Mouse (Mus musculus) CD4-positive, CD25-positive, alpha-beta regulatory T cell, adult 4 months (primary cell): ENCODE results near the gene Txlnb. TPM values are rescaled to one million over a fixed set of nuclear protein-coding genes. Genes with fewer than 3 reads are reported as not detected.
"Not testable (repeated sequence)": the region's sequence is repeated elsewhere in the genome, so short reads cannot be mapped to it uniquely, and the experiment has no call there.

Experiments used
- ATAC-seq: one replicate; pipeline ENCODE4 v1.8.0; 2017
- polyA plus RNA-seq, 2 experiments: library from polyadenylated mRNA; unstranded; fragments of 100-300 nt; shearing (Covaris generic); gene quantifications; one replicate each; pipeline ENCODE4 v1.2.1; 2017

Txlnb gene
- polyA plus RNA-seq = 1 to 10 TPM in 1 of 2 experiments, under 1 TPM in 1; 0.95 to 2.0 TPM

DNA sequence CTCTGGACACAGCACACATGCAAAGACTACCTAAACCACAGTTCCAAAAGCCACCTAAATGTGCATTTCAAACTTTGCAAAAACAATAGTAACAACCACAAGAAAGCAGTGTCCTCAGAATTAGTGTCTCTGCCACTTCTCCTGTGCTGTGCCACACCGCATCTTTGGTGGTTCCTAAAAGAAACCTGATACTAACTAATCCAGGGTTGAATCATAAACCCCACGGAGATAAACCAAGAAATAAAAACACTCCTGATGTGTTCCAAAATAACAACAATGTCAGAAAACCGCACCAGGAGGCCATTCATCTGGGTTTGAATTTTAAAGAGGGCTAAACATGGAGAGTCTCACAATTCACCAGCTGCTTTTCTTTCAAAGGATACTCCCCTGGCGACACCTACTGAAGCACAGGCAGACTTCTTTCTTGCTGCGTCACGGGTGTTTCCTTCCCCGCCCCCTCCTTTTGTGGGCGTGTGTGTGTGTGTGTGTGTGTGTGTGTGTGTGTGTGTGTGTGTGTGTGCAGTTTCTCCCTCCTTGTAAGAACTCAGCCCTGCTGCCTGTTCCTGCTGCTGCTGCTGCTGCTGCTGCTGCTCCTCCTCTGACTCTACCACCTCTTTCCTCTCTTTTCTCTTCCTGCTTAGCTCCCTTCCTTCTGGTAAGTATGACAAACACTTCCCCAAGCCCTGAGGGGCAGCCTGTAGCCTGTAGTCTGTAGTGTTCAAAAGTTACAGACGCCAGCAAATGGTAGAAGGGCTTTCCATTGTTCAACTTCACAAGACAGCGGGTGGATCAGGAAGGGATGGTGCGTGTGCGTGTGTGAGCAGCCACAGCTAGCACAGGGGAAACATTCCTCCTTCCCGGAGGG is at the start of gene Txlnb:
Gene Txlnb, plus strand, starts transcription at position 460 of the 865 bp plus-strand sequence.
- ATAC-seq = peak; percentile 79

DNA sequence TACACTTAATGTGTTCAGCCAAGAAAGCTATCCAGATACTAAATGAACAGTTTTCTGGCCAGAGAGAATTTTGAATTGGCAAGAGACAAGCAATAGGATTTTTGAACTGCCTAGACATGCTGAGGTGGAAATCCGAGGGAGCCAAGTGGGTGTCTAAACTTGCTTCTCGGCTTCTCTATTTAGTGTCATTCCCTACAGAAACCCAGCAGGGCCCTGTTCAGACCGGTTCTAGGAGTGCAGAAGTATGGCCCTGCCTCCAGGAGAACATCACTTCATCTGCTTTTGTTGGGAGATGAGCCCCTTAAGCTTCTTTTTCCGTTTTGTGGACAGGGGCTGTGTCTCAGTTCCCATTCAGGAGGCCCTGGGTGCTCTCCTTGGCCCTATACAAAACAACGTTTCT is 43.5 kb upstream of the Txlnb start:
- no peak for ATAC-seq

GRCm38 (mm10) chr10:17759772-17760171 is 36.3 kb upstream of the Txlnb start:
- no peak for ATAC-seq

DNA sequence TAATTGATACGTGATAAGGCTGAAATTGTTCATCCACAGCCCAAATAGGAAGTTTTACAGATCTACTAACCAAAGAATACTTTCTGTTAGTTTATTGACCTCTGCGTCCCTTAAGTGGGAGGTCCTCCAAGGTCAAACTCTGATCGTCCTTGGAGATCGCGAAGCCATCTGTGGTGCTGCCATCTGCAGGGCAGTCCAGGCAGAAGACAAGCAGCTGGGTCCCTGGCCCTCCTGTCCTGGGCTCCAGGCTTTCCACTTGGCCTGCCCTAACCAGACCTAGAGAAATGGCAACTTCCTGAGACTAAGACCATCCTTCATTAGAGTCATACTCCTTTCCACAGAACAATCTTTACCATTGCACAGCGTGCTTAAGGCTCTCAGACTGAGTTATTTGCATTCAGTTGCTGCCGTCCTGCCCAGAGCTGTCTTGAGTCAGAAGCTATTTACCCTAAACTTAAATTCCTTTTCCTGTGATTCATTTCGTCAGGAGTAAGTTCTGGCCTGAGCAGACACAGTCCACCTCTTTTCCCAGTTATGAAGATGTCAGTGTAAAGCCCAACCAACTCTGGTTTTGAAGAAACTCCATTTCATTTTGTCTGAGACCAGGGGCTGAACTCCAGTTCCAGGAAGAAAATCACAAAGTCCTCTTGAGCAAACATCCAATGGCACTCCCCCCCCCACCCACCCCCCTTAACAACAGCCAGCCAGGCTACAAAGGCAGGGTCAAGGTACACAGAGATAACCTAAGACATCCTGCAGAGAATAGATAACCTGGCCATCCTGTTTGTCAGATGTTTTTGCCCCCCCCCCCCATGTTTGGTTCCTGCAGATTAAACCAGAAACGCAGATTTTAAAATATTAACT is 35.0 kb upstream of the Txlnb start:
- ATAC-seq = no peak

GRCm38 (mm10) chr10:17761652-17762051 is 34.4 kb upstream of the Txlnb start:
- no peak for ATAC-seq

DNA sequence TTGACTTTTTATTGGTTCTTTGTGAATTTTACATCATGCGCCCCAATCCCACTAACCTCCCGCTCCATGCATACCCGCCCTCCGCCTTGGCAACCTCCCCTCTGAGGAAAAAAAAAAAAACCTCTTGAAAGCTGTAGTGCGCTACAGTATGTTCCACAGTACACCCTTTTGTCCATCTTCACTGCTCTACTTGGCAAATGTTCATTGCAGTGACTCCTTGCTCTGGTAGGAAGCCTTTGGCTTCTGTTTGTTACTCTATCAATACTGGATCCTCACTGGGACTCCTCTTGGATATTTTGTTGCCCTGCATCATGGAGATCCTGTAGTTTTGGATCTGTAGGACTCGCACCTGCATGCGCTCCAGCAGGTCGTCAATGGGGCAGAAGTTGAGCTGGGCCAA is 33.1 kb upstream of the Txlnb start:
- no peak for ATAC-seq

DNA sequence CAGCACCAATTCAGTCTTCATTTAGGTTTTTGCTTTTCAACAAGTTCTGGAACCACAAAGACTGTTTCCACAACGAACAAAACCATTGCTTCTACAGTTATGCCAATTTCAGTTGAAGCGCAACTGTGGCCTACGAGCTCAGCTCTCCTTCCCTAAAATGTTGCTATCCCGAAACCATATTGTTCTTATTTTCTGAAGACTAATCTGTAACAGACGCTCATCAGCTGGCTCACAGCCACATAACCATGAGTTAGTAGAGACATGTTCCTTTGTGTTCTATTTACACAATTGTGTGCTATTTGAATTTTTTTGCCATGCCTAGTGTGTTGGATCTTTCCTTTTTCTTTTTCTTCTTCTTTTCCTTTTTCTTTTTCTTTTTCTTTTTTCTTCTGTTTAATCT is 26.2 kb upstream of the Txlnb start:
- no peak for ATAC-seq

GRCm38 (mm10) chr10:17772364-17772763 is 23.7 kb upstream of the Txlnb start:
- ATAC-seq = peak; percentile 87

- ATAC-seq = no peak
Observed at GRCm38 (mm10) chr10:17774366-17774765, 21.7 kb upstream of the Txlnb start.

DNA sequence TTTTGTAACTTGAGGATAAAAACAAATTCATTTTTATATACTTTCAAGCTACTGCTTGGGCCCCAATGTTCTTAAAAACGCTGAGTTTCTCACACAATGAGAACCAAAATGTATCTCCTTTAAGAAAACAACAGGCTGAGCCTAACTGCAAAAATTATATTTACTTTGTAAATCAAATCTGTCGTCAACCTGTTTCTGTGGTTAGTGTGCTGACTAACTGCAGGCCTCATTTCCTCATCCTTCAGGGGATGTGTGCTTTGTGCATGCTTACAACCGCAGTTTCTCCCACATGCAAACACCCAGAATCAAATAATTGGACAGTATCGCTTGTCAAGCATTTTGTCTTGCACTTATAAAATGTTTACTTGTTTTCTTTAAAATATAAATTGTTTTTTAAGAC is 20.9 kb upstream of the Txlnb start:
- ATAC-seq = peak; percentile 28

DNA sequence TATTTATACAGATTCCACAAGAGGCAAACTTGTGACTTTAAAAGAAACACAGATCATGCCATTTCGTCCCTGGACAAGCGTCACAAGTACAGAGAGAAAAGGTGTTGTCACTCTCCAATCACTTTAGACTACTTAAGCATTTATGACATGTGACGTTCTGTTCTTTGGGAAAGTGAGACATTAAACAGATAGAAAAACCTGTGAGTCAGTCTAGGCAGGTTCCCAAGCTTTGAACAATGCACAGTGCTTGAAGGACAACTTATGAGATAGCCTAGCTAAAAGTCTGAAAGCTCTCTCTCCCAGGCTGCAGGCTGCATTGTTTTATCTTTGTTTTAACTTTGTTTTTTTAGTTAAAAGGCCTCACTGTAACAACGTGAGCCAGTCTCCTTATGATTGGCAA is 19.3 kb upstream of the Txlnb start:
- ATAC-seq = not testable (repeated sequence)

DNA sequence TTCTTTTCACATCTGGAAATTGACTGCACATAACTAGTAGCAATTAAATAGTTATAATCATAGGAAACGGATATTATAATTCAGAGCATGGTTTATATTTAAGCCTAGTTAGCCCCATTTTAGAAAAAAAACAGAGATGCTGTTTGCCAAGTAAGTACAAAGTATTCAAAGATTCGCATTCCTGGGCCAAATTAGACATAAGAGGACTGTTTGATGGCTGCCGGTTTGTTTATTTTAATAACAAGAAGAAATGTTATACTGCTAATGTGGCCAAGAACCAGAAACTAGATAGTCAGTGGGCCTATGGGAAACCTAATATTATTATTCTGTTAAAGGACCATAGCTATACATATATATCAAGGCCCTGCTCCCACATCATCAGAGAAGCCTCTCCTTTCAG is 9.3 kb upstream of the Txlnb start:
- ATAC-seq = no peak

- ATAC-seq = no peak
Observed at GRCm38 (mm10) chr10:17787938-17788337, 8.1 kb upstream of the Txlnb start.

- ATAC-seq = no peak
Observed at GRCm38 (mm10) chr10:17788347-17788746, 7.7 kb upstream of the Txlnb start.

GRCm38 (mm10) chr10:17793926-17794325 is 2.1 kb upstream of the Txlnb start:
- ATAC-seq = no peak

DNA sequence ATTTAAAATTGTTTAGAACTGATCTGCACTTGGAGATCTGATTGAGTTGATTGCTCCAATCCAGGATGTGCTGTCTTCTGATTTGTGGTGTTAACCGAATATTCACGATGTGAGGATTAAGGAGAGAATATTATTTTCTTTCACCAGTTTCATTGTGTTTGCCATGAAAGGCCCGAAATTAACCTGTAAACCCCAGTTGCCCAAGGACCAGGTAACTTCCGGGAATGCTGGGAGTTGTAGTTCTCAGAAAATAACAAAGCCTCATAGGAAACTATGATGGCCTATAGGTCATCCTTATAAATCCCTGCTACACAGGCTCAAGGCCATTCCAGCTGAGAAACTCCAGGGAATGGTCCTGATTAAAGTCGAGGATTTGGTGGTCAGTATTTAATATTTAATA is 1.6 kb upstream of the Txlnb start:
- no peak for ATAC-seq

DNA sequence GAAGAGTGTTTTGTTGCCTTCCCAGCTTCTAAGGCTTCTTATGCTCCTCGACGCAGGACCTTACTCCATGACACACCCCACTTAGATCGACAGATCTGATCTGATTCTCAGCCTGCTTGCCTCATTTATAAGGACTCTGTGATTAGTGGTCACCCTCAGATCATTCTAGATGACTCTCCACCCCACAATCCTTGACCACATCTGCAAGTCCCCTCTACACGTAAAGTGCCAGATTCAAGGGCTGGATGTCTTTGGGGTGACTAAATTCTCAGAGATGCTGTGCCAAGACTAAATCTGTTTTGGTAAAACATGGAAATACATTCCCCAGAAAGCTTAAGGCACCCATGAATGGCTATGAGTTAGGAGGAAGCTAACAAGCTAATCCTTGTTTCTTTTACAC is 799 bp upstream of the Txlnb start:
- ATAC-seq = no peak

DNA sequence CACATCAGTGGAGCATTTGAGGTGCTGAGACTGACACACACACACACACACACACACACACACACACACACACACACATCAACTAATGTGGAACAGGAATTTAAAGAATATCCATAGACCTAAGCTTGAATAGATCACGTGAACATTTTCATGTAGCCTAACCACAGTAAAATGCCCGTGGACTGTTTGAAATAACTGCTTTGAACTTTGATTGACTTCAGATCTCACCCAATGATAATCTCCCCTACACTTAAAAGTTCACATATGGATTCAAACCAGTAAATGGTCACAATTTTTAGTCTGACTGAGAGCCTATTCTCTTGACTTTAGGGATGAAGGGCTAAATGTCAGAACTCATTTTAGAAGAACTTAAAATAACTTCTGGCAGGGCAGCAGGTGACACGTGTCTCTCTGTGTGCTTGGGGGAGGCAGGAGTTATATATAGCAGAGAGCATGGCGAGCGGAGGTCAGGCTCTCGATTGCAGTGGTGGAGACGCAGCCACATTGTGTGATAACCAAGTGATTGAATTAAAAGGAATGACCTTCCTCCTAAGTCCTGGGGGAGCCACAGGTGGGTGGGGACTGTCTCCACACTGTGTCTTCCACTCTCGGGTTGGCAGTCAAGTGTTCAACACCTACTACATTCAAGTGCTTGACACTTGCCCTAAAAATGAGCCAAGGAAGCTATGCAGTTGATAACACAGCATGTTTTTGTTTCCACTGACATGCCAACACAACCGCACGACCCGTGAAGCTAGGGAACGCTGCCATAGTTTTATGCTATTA is 1.0 kb downstream of the Txlnb start:
- peak; percentile 67 for ATAC-seq

DNA sequence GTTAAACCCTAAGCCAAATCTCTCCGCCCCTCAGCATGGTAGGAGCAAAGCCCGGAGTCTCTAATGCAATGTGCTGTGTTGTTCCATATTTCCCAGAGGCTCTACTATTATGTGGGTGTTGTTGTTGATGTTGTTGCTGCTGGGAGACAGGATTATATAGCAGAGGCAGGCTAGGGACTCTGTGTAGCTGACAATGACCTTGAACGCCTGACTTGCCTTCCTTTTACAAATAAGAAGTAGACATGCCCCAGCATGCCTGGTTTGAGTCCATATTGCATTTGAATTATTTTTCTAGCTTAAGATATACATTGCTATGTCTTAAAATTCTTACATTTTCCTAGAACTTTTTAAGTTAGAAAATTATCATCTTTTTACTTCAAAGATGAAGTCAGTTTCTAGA is 1.7 kb downstream of the Txlnb start:
- ATAC-seq = no peak

DNA sequence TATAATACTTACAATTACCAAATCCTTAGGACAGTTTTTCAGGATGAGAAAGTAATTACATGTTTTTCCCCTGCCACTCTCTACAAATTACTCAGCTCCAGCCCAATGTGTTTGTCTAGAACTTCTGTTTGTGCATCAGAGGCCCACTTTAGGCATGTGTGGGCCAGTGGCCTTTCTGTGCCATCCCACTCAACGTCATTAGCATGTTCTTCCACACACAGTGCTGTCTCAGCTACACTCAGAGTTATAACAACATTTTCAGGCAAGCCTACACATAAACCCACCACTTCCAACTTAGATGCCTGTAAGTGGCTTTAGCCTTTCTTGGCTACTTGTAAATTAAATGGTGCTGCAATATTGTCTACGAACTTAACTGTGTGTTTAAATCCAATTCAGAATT is 5.8 kb downstream of the Txlnb start:
- ATAC-seq = no peak

DNA sequence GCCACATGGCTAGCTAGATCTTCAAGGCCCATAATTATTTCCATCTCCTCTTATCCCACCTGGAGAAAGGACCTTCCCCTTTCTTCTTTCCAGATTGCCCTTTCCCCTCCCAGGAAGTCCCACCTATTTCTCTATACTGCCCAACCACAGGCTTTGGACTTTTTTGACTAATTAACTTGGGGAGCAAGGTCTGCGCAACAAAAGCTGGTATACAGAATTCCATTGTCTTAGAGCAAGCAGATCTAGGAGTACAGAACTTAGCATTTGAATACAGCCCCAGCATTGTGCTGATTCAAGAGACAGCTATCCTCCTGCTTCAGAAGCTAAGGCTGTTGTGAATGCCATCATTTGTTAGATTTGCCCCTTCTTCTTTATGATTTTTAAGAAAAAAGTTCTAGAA is 12.5 kb downstream of the Txlnb start:
- ATAC-seq = no peak

DNA sequence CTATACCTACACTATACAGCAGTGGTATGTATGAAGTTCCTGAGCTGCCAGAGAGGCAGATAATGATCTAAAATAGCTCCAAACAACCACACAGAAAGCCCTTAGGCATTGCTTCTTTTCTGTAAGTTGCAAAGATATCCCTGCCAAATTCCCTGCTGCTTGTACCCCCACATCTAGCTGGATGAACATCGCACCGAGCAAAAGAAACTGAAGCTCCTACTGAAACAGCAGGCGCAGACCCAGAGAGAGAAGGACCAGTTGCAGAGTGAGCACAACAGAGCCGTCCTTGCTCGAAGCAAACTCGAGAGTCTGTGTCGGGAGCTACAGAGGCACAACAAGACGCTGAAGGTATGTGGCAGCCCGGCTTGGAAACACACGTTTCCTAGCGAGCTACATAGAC is 19.0 kb downstream of the Txlnb start:
- ATAC-seq = no peak

DNA sequence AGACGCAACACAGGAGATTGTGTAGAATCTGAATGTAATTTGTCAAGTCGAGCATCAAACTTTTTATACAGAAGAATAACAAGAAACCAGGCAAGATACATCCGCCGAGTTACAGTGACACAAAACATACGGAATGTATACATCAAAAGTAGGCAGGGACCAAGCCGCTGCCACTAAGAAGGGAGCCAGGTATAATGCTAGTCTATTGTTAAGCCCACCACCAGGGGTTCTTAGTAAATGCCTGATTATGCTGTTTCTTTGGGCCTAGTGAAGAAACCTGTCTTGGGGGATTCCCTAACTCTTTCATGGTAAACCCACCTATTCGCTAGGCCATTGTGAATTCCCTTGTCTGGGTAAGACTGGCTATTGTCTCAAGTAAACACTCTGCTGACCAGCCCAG is 24.4 kb downstream of the Txlnb start:
- ATAC-seq = not testable (repeated sequence)
